Mouse (Mus musculus) intestine, embryonic 16.5 days (tissue): ENCODE results near the gene Aen. TPM values are rescaled to one million over a fixed set of nuclear protein-coding genes. Genes with fewer than 3 reads are reported as not detected.

ENCODE experiments used
- ATAC-seq: fragments of 200-750 bp; cut with Nextera tagmentation; 2 replicates; pipeline ENCODE4 v1.8.0; 2017; ENCODE audit warnings: moderate TSS enrichment, moderate library complexity
- H3K27ac ChIP-seq: fragments of 300-500 bp; sonication (generic); 2 replicates; pipeline ENCODE4 v1.5.1; 2014; ENCODE audit warnings: mild to moderate bottlenecking, low read length
- H3K27me3 ChIP-seq: fragments of 300-500 bp; sonication (generic); replicated peaks from 2 replicates; pipeline ENCODE4 v1.6.1; 2014; ENCODE audit warnings: low read length, control low read depth, mixed read lengths; ENCODE audit not compliant: control insufficient read depth, insufficient read depth
- H3K36me3 ChIP-seq: fragments of 300-500 bp; sonication (generic); 2 replicates; pipeline ENCODE4 v1.6.1; 2014; ENCODE audit warnings: low read length, control low read depth; ENCODE audit not compliant: control insufficient read depth, insufficient read depth
- H3K4me1 ChIP-seq: fragments of 300-500 bp; sonication (generic); 2 replicates; pipeline ENCODE4 v1.6.1; 2014; ENCODE audit warnings: low read length, control low read depth, mixed read lengths; ENCODE audit not compliant: control insufficient read depth, insufficient read depth
- H3K4me2 ChIP-seq: fragments of 300-500 bp; sonication (generic); 2 replicates; pipeline ENCODE4 v1.6.1; 2014; ENCODE audit warnings: low read depth, low read length, control low read depth
- H3K4me3 ChIP-seq: fragments of 300-500 bp; sonication (generic); 2 replicates; pipeline ENCODE4 v1.5.1; 2014; ENCODE audit warnings: mild to moderate bottlenecking, low read length
- H3K9ac ChIP-seq: fragments of 300-500 bp; sonication (generic); 2 replicates; pipeline ENCODE4 v1.6.1; 2014; ENCODE audit warnings: low read depth, low read length
- H3K9me3 ChIP-seq: fragments of 300-500 bp; sonication (generic); 2 replicates; pipeline ENCODE4 v1.6.1; 2016; ENCODE audit warnings: low read length, control low read depth; ENCODE audit not compliant: control insufficient read depth
- WGBS: fragments of 180-500 bp; shearing (Covaris S2); extraction: QIAGEN DNeasy Blood & Tissue Kit; methylation state at CpG from one replicate; pipeline ENCODE4 v1.1.7; 2014; 5-methylcytosine and 5-hydroxymethylcytosine counted together
- polyA plus RNA-seq: library from polyadenylated mRNA; unstranded; fragments of >200 nt; fragmentation: Nextera tagmentation; extraction: Ambion mirVana; gene quantifications from 2 replicates; pipeline ENCODE4 v1.2.1, GENCODE M21; 2015

Gene Aen
- polyA plus RNA-seq, 1 experiment from 2014 or later: 33.5 TPM

GRCm38 (mm10) chr7:78922506-78922905 is 26.9 kb downstream of the Aen start:
- no peaks in the 10 kb centered on the region; the same call in 1 of the 2 replicates for H3K4me1 ChIP-seq
- ATAC-seq: peak; percentile 75
- no peak overlapping the region for H3K4me2 ChIP-seq
- no peaks in the 10 kb centered on the region for H3K36me3 ChIP-seq
- H3K9ac ChIP-seq: no peak overlapping the region; the same call in 1 of the 2 replicates
- H3K27me3 ChIP-seq: no peaks in the 10 kb centered on the region
- H3K9me3 ChIP-seq: no peaks in the 10 kb centered on the region
- 66% methylated on average over 7 of the region's 7 CpGs for WGBS
- H3K4me3 ChIP-seq: no peak overlapping the region
- H3K27ac ChIP-seq: no peak overlapping the region

DNA sequence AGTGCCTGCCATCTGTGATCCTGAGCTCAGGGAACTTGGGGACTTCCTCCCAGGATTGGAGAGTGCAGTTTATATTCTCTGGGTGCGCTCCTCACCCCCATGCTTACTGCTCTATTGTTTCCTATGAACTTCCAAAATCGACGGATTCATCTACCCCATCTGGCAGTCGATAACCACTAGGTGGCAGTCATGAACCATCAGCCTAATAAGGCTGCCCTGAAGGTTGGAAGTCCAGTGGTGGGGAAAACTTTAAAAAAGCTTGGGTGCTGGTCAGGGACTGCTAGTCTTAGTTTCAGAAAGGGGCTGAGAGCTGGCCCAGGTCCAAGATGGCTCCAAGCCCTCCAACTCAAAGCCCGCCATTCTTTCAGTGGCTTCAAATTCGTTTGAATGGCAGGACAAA is 28.6 kb downstream of the Aen start:
- H3K27me3 ChIP-seq: no peaks in the 10 kb centered on the region
- no peaks in the 10 kb centered on the region; the same call in 1 of the 2 replicates for H3K4me1 ChIP-seq
- 11% methylated on average over 6 of the region's 6 CpGs for WGBS
- no peak overlapping the region for H3K4me3 ChIP-seq
- H3K9ac ChIP-seq: no peak overlapping the region
- no peaks in the 10 kb centered on the region for H3K9me3 ChIP-seq
- H3K27ac ChIP-seq: no peak overlapping the region
- no peak for ATAC-seq
- no peak overlapping the region for H3K4me2 ChIP-seq
- no peaks in the 10 kb centered on the region for H3K36me3 ChIP-seq

DNA sequence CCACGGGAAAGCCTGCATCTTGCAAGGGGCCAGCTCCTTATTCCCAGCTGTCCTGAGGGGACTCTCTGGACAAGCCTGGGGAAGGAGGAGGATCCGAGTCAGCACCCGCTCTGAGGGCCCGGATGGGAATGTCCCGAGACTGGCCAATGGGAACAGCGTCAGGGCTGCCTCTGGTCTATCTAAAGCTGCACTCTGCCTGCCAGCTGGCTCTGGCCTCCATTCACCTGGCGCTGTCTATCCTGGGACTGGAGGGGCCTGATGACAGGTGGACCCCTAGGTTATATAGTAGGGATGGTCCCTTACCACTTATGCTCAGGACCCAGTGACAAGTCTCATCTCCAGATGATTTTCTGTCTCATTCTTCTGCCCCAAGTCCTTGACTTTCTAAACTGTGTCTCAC is 29.1 kb downstream of the Aen start:
- ATAC-seq: no peak
- WGBS: 76% methylated on average over 7 of the region's 7 CpGs
- H3K9me3 ChIP-seq: no peaks in the 10 kb centered on the region

GRCm38 (mm10) chr7:78925680-78926079 is 30.0 kb downstream of the Aen start:
- H3K36me3 ChIP-seq: no peaks in the 10 kb centered on the region
- no peak for ATAC-seq
- no peak overlapping the region for H3K9ac ChIP-seq
- no peak overlapping the region for H3K4me2 ChIP-seq
- H3K9me3 ChIP-seq: no peaks in the 10 kb centered on the region
- H3K4me3 ChIP-seq: no peak overlapping the region
- H3K27ac ChIP-seq: no peak overlapping the region
- no peaks in the 10 kb centered on the region; the same call in 1 of the 2 replicates for H3K4me1 ChIP-seq
- 70% methylated on average over 7 of the region's 7 CpGs for WGBS
- no peaks in the 10 kb centered on the region for H3K27me3 ChIP-seq

More for the DNA sequence above, 29.1 kb downstream of the Aen start:
- H3K27me3 ChIP-seq: no peaks in the 10 kb centered on the region
- H3K4me3 ChIP-seq: no peak overlapping the region
- no peak overlapping the region for H3K9ac ChIP-seq
- no peak overlapping the region for H3K4me2 ChIP-seq
- H3K27ac ChIP-seq: no peak overlapping the region
- no peaks in the 10 kb centered on the region for H3K36me3 ChIP-seq
- H3K4me1 ChIP-seq: no peaks in the 10 kb centered on the region; the same call in 1 of the 2 replicates

DNA sequence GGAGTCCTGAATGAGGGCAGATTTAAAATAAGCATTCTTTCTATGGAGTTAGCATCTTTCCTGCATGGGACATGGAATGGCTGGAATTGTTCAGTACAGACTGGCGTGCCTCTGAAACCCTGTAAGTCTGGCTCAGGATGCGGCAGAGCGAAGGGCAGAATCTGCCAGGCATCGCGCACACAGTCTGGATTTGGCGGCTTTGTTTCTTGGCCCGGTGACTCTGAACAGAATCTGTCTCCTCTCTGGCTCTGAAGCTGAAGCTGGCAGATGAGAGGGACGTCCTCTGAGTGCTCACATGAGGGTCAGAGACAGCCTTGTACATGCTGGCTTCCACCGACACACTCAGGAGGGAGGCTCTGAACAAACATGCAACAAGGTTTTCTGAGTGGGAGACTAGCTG is 30.5 kb downstream of the Aen start:
- no peaks in the 10 kb centered on the region for H3K9me3 ChIP-seq
- no peak overlapping the region for H3K4me3 ChIP-seq
- H3K27me3 ChIP-seq: no peaks in the 10 kb centered on the region
- no peaks in the 10 kb centered on the region for H3K36me3 ChIP-seq
- no peaks in the 10 kb centered on the region; the same call in 1 of the 2 replicates for H3K4me1 ChIP-seq
- no peak for ATAC-seq
- no peak overlapping the region for H3K4me2 ChIP-seq
- 76% methylated on average over 9 of the region's 9 CpGs for WGBS
- no peak overlapping the region for H3K9ac ChIP-seq
- no peak overlapping the region for H3K27ac ChIP-seq

DNA sequence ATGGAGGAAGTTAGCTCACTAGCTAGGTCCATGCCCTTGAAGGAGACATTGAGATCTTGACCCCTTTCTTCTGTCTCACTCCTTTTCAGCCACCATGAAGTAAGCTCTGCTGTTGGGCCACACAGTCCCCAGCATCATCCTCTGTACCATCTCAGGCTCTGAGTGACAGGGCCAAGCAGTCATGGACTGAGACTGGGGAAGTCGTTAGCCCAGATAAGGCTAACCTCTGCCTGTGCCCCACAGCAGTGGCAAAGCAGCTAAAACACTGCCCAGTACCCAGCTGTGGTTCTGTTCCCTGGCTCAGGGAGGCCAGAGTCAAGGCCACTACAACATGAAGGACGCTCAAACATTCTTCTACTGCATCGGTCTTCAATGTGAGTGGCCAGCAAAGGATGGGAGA is 31.6 kb downstream of the Aen start:
- Histone ChIP-seq H3K9ac (no peak overlapping the region), H3K4me2 (no peak overlapping the region), H3K27ac (no peak overlapping the region), H3K4me3 (no peak overlapping the region), H3K27me3 (no peaks in the 10 kb centered on the region), H3K9me3 (no peaks in the 10 kb centered on the region), H3K4me1 (no peaks in the 10 kb centered on the region; the same call in 1 of the 2 replicates), H3K36me3 (no peaks in the 10 kb centered on the region)
- ATAC-seq: no peak
- WGBS: 71% methylated on average over 3 of the region's 3 CpGs

- H3K36me3 ChIP-seq: no peaks in the 10 kb centered on the region
- no peak overlapping the region for H3K9ac ChIP-seq
- no peaks in the 10 kb centered on the region for H3K9me3 ChIP-seq
- 61% methylated on average over 19 of the region's 19 CpGs for WGBS
- ATAC-seq: no peak
- no peak overlapping the region for H3K27ac ChIP-seq
- H3K4me3 ChIP-seq: no peak overlapping the region
- no peak overlapping the region for H3K4me2 ChIP-seq
- no peaks in the 10 kb centered on the region for H3K4me1 ChIP-seq
- H3K27me3 ChIP-seq: no peaks in the 10 kb centered on the region
Measured at GRCm38 (mm10) chr7:78938957-78939602, 43.4 kb downstream of the Aen start.

GRCm38 (mm10) chr7:78940971-78941370 is 45.3 kb downstream of the Aen start:
- ATAC-seq: no peak
- H3K36me3 ChIP-seq: no peaks in the 10 kb centered on the region
- no peaks in the 10 kb centered on the region for H3K27me3 ChIP-seq
- H3K9ac ChIP-seq: no peak overlapping the region
- no peaks in the 10 kb centered on the region for H3K9me3 ChIP-seq
- H3K27ac ChIP-seq: no peak overlapping the region
- H3K4me2 ChIP-seq: no peak overlapping the region
- H3K4me3 ChIP-seq: no peak overlapping the region
- H3K4me1 ChIP-seq: no peaks in the 10 kb centered on the region
- 84% methylated on average over 3 of the region's 3 CpGs for WGBS

DNA sequence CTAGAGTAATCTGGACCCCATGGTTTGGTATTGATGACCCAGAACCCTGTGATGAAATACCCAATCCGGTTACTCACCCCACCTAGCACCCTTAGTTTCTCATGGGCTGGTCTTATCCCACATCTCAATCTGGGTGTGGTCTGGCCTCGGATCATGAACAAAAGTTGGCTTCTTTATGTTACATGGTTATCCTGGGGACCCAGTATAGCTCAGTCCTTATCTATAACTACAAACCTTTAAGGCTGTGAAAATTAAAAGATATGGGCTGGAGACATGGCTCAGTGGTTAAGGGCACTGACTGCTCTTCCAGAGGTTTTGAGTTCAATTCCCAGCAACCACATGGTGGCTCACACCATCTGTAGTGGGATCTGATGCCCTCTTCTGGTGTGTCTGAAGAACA is 46.9 kb downstream of the Aen start:
- ATAC-seq: no peak
- H3K9me3 ChIP-seq: no peaks in the 10 kb centered on the region
- no peak overlapping the region for H3K9ac ChIP-seq
- no peak overlapping the region for H3K27ac ChIP-seq
- H3K4me3 ChIP-seq: no peak overlapping the region
- WGBS: 92% methylated on average over 2 of the region's 2 CpGs
- no peaks in the 10 kb centered on the region for H3K27me3 ChIP-seq
- no peaks in the 10 kb centered on the region for H3K36me3 ChIP-seq
- no peaks in the 10 kb centered on the region for H3K4me1 ChIP-seq
- H3K4me2 ChIP-seq: no peak overlapping the region
